Mouse (Mus musculus): ENCODE results near the gene Prdm16.

The Prdm16 gene

GRCm38 (mm10) chr4:154567942-154568341 lies 68.7 kb downstream of the Prdm16 start:
- DNase-seq (ENCODE audit: inconsistent age in 2 of 2, low spot score in 1 of 2), result no peak

DNA sequence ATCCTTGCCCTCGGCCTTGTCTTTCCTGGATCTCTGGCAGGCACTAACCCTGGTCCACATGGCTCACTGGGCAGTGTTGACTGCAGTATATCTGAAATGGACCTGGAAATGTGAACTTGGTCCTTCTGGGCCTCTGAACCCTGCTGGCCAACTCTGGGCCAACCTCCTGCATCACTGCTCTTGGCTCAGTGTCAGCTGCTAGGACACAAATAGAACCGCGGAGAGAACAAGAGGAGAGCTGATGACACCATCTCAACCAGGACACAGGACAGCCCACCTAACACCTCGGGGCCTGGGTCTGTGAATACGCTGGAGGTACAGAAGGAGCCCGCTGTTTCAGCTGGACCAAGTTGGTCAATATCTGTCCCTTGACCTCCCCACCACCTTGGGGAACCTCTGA lies 73.5 kb downstream of the Prdm16 start:
- DNase-seq (ENCODE audit: inconsistent age in 2 of 2, low spot score in 1 of 2), result no peak

GRCm38 (mm10) chr4:154558041-154558440 lies 78.6 kb downstream of the Prdm16 start:
- DNase-seq (ENCODE audit: inconsistent age in 2 of 2, low spot score in 1 of 2), result no peak

GRCm38 (mm10) chr4:154557168-154557567 lies 79.5 kb downstream of the Prdm16 start:
- no peak for DNase-seq (ENCODE audit: inconsistent age in 2 of 2, low spot score in 1 of 2)

DNA sequence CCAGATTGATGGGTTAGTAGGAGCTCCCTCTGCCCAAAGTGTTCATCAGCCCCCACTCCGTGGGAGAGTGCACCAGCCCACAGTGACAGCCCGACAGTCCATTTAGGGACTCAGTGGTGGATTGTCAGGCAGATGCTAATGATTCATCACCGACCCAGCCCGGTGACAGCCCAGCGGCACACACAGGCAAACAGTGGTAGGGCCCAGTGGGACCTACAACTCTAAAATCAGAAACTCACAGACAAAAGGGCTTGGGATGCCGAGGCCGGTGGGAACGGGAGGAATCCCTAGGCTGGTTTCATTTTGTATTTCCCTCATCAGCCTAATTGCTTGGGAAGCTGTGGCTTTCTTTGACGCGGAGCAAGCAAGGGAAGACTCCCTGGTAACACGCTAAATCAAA lies 80.3 kb downstream of the Prdm16 start:
- no peak for DNase-seq (ENCODE audit: inconsistent age in 2 of 2, low spot score in 1 of 2)

DNA sequence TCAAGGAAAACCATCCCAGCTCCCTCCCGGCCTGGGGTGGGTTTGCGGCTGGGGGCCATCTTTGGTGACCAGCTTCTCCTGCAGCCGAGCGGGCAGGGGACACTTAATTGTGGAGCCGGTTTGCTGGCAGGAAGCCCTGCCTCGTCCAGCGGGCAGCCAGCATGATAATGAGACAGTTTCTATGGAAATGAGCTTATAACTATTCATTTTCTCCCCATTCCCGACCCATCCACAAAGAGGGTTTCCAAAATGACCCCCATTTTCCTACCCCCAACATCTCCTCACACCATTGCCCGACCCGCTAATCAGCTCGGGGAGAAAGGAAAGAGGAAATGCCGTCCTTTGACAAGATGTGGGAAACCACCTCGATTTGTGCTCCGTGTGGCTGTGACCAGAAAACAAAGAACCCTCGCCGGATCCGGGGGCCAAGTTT lies 86.7 kb downstream of the Prdm16 start:
- DNase-seq (ENCODE audit: inconsistent age in 2 of 2, low spot score in 1 of 2), result no peak

DNA sequence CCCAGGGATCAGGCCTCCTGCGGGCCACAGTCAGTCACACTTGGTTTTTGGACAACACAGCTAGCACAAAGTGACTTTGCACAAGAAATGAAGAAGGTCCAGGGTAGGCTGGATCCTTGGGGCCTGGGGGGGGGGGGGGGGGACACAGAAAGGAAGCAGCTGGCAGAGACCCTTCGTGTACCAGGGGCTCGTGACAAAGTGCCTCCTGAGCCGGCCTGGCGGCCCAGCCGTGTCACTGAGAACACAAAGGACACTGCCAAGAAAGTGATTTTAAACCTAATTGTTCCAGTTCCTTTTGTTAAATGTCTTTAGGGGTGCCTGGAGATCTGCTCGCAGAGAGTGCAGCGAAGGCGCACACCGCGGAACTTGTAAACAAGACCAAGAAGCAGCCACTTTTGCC lies 87.2 kb downstream of the Prdm16 start:
- DNase-seq (ENCODE audit: inconsistent age in 2 of 2, low spot score in 1 of 2), result no peak

DNA sequence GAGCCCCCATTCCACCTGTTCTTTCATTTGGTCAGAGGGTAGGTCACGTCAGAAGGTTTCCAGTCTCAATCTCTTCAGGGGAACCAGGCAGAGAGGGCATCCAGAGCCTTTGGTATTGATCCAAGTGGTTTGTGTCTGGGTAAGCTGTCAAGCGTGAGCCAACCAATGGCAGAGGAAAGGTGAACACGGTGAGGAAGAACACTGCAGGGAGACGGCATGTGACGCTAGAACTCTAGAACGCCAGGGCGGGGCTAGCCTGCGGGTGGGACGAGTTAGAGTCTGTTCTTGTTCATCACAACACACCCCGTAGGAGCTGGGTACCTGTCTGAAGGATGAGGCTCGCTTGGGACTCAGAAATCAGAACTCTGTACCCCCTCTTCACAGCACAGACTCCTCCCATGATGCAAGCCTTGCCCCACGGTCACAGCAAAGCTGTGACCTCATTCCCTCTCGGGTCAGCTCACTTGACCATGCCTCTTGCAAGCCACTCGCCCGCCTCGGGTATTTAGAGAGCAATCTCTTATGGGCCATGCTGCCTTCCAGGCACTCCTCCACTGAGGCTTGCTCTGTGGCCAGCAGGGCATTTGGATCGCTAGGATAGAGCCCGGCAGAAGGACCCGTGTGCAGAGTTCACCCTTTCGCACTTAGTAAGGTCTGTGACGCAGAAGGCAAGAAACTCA lies 89.4 kb downstream of the Prdm16 start:
- no peak for DNase-seq (ENCODE audit: inconsistent age in 2 of 2, low spot score in 1 of 2)

- DNase-seq (ENCODE audit: inconsistent age in 2 of 2, low spot score in 1 of 2), result no peak
These were observed 91.4 kb downstream of the Prdm16 start for GRCm38 (mm10) chr4:154545296-154545695.

GRCm38 (mm10) chr4:154543921-154544320 lies 92.8 kb downstream of the Prdm16 start:
- no peak for DNase-seq (ENCODE audit: inconsistent age in 2 of 2, low spot score in 1 of 2)

GRCm38 (mm10) chr4:154543128-154543527 lies 93.5 kb downstream of the Prdm16 start:
- DNase-seq (ENCODE audit: inconsistent age in 2 of 2, low spot score in 1 of 2), result no peak

DNA sequence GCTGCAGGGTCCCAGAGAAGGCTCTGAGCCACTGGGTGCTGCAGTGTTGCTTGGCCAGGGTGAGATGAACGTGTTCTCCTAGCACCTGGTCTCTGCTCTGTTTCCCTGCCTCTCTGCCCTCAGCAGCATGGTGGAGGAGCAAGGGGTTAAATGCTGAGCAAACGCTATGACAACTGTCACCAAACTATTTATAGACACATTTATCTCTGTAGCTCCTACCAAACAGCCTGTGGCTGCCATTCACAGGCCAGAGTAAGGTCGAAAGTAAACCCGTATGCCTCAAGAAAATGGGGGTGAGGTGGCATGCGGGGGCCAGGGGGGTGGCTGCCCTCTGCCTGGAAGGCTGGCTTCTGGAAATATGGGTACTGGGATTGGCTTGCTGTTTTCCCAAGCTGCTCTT lies 94.1 kb downstream of the Prdm16 start:
- no peak for DNase-seq (ENCODE audit: inconsistent age in 2 of 2, low spot score in 1 of 2)

GRCm38 (mm10) chr4:154541632-154542276 lies 94.9 kb downstream of the Prdm16 start:
- DNase-seq (ENCODE audit: inconsistent age in 2 of 2, low spot score in 1 of 2), result no peak

- DNase-seq (ENCODE audit: inconsistent age in 2 of 2, low spot score in 1 of 2), result no peak
These were observed 96.0 kb downstream of the Prdm16 start for GRCm38 (mm10) chr4:154540671-154541070.

DNA sequence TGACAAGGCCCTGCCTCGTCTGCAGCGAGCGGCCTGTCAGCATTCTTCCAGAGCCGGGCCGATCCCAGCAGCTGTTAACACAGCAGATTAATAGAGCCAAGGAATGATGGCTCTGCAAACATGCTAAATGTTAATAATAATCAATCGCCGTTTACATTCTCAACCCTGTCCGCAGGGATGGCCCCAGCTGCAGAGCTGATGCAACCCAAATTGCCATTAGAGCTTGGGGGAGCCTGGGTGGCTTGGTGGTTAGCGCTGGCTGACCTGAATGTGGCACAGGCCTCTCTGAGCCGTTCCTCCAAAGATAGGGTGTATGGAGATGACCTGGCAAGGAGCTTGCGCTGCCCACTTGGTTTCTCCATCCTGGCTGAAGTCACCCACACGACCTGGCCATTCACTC lies 97.0 kb downstream of the Prdm16 start:
- no peak for DNase-seq (ENCODE audit: inconsistent age in 2 of 2, low spot score in 1 of 2)

- no peak for DNase-seq (ENCODE audit: inconsistent age in 2 of 2, low spot score in 1 of 2)
These were observed 97.9 kb downstream of the Prdm16 start for GRCm38 (mm10) chr4:154538727-154539126.

- DNase-seq (ENCODE audit: inconsistent age in 2 of 2, low spot score in 1 of 2), result no peak
These were observed 100.6 kb downstream of the Prdm16 start for GRCm38 (mm10) chr4:154536110-154536509.

DNA sequence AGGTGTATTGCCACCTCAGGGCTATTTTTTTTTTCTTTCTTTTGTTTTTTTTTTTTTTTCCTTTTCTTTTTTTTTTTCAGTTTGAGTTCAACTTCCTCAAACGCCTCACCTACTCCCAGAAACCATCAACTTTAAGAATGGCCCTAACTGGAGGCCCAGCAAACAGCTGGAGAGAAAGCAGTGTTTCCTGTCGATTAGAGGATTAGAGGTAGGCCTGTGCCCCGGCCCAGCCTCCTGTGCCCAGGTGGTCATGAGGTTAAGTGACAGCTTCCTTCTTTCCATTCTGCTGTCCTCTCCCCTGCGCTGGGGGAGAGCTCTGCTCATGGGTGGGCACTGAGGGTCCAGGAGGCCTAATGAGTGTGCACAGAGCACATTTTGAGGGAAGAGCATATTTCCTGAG lies 105.3 kb downstream of the Prdm16 start:
- DNase-seq (ENCODE audit: inconsistent age in 2 of 2, low spot score in 1 of 2), result no peak

DNA sequence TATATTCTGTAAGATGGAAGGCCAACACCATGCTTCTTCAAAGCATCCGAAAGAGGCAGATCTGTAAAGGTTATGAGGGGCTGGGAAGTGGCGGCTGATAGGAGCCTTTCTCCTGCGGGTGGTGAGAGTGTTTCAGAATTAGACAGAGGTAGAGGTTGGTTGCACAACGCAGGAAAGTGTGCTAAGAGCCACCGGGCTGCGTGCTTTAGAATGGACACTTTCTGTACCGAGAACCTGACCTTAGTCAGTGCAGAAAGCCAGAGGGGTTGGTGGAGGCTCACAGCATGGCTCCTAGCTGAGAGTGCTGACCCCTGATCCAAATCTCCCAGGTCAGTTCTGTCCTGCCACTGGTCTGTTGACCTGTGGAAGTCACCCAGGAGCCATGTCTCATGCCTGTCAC lies 106.3 kb downstream of the Prdm16 start:
- peak in 1 of 2 experiments; percentile 44 for DNase-seq (ENCODE audit: inconsistent age in 2 of 2, low spot score in 1 of 2)

DNA sequence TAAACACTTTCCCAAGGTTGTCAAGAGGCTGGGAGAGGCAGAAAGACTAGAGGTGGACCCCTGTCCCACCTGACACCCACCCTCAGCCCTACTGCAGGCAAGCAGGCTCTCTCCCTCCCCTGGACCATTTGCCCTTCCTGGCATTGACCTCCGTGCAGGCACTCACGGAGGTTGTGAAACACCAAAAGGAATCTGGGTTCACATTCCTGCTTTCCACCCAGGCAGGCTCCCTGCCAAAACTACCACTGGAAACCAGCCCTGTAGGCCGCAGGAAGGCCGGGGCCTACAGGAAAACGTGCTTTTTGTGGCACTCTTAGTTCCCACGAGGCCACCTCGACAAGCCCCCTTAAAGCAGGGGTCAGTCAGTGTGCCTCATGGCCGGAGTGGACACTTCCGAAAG lies 109.2 kb downstream of the Prdm16 start:
- DNase-seq (ENCODE audit: inconsistent age in 2 of 2, low spot score in 1 of 2), result peak; percentile 29 to 62

DNA sequence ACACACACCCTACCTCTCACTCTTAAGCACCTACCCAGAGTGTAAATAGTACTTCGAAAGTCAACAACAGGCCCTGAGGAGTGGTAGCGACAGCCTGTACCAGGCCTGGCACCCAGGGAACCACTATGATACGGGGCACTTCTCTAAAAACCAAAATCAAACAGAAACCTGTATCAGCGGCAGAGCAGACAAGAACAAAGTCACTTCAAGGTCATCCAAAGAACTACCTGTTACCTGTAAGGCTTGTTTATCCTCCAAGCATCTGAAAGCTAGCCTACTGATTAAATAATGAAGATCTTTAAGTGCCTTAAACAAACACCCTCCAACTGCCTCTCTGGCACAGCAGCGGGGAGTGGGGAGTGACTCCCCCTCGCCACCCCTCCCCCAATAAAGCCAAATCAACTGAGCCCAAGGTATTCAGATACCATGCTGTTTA lies 110.3 kb downstream of the Prdm16 start:
- no peak for DNase-seq (ENCODE audit: inconsistent age in 2 of 2, low spot score in 1 of 2)

DNA sequence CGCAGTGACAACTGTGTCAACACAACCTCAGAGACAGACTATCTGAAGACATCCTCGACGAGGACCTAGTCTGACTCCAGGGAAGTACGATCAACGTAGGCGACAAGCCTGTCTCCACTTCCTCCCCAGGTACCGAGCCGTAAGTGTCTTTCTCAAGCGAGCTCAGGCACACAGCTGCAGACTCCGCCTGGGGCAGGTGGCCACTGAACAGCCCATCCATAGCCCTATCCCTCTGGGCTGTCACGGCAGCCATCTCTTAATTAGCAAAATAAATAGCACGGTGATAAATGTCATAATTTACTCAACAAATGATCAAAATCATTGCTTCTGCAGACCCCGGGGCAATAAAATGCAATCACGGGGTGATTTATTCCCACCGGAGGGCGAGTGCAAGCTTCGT lies 112.8 kb downstream of the Prdm16 start:
- DNase-seq (ENCODE audit: inconsistent age in 2 of 2, low spot score in 1 of 2), result no peak
